Mouse (Mus musculus) spleen, postnatal 36 days (tissue): ENCODE results near the gene Tekt4.

Experiments
- DNase-seq, 2 experiments: peaks; one replicate each; pipeline ENCODE4 v3.0.0; 2022; ENCODE audit warnings: low spot score in 2 of 2, mixed read lengths in 1 of 2

Gene Tekt4

DNA sequence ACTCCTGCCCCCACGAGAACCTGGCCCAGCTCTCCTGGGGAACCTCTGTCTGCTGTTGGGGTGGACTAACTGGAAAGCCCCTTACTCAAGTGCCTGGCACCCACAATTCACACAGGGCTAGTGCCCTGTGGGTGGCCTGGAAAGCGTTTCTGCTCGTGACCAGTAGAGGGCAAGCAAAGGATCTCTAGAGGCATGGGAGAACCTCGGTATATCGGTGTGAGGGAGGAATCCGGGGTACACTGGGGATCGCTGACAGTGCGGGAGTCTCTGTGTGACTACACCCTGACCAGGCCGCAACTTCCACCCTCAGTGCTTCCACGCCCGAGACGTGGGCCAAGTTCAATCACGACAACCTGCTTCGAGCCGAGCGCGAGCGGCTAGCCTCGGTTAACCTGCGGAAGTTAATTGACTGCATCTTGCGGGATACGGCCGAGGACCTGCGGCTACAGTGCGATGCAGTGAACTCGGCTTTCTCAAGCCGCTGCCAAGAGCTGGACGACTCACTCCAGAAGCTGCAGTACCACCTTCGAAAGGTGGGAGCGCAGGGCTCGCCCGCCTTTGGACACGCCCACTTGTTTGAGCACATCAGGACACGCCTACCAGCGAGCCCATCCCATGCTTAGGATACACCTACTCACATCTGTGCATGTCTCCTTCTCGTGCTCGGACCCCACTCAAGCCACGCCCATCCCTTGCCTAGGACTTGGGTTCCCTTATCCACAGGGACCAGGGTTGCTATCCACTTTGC is 20.1 kb downstream of the Tekt4 start:
- peak; percentile 41 to 48 for DNase-seq

DNA sequence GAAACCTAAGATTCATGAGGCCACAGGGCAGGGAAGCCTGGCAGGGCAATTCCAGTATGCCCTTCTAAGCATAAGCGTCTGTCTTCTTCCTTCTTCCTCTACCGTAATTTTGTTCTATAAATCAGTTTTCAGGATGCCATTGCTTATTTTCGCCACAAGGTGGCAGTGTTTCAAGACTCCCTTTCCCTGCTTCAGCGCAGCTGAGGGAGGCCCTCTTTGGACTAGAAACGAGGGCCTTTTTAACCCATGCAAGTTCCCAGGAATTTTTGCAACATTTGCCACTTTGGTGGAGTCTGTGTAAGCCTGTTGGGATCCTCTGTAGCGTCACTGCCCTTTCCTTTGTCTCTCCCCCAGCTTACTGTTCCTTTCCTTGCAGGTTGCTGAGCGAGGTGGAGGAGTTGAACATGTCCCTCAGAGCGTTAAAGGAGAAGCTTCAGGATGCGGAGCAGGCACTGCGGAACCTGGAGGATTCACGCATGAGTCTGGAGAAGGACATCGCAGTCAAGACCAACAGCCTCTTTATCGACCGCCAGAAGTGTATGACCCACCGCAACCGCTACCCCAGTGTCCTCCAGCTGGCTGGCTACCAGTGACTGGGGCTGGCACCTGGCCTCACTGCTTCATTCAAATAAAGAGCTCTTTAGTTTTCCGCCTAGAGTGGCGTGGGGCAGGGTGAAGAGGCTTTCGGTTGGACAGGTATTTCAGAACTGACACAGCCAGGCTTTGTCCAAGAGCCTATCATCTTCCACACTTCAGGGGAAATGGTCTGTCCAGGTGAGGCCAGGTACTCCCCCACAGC is 21.7 kb downstream of the Tekt4 start:
- peak; percentile 9 to 29 for DNase-seq

DNA sequence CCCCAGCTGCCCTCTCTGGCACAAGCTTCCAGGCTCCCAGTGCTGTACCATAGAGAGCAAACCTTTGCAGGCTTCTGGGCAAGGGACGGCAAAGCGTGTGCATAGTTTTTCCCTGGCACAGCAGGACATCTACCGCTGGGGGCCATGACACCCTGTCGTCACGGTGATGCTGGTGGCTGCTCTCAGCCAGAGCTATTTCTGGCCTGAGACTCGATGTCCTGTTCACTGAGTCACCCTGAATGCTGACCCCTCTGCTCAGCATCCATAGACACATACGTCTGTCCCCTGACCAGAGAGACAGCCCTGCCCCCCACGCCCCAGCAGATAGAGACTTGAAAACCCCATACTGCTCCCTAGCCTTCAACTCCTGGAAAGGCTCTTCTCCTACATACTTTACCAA is 25.7 kb downstream of the Tekt4 start:
- no peak for DNase-seq

DNA sequence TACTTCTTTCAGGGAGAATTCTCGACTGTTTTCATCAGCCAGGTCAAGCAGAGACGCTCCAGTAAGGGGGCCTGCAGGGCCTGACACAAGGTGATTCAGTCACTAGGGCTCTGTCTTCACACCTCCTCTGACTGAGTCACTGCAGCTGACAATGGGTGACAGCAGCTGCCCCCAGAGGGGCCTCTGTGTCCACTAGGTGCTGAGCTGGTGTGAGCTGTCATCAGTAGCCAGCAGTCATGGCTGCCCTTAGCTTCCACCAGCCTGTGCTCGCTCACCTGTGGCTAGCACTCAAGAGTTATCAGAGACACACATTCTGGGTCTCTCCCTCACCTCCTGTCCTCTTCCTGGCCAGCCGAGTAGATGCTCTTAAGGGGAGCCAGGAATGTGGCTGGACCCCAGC is 26.4 kb downstream of the Tekt4 start:
- no peak for DNase-seq

DNA sequence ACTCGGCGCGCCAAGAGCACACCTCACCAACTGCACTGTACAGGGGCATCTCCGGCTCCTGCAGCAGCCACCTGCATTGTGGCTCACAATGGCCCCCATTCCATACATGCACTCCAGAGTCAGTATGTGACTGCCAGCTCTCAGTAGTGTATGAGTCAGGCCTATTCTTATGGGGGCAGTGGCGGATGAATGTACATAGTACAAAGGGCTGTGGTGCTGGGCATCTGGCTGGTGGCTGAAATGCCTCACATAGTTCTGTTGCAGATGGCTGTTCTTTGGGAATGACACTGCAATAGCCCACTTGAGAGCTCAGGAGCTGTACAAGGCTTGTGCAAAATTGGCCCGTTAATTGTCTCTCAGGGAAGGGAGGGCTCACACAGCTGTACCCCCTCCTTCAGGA is 27.7 kb downstream of the Tekt4 start:
- DNase-seq, result no peak

DNA sequence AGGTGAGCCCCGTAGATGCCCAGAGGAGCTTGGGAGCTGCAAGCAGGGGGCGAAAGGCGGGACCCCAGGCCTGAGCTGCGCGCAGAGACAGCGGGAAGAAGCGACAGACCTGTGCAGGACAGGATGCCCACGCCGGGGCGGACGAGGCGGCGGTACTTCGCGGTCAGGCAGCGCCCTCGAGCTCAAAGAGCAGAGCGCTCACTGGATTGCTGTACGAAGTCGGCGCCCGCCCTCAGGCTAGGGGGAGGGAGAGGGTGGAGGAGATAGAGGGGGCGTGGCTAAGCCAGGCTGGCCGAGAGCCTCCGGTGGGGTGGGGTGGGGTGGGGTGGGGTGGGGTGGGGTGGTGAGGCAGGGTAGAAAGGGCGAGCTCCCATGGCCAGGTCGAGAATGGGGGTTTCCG is 42.6 kb downstream of the Tekt4 start, which contains the start of gene Sstr5:
Sstr5 (minus strand) TSS at position 276 of the 400 bp plus-strand sequence.
- no peak for DNase-seq

DNA sequence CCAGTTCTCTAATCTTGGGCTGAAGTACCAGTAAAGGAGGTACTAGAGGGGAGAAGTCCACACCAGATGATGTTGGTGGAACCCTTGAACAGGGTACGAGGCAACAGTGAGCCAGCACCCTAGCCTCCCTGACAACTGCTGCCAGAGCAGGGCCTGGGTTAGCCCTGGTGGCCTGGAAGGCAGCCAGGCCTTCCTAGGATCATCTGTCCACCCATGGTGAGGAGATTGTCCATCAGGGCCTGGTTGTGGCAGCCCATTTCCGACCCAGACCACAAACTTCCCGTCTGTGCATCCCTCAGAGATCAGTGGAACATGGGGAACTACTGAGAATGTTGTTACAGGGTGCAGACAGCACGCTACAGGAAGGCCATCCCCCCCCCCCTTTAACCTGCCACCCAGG is 48.2 kb downstream of the Tekt4 start:
- DNase-seq, result no peak

DNA sequence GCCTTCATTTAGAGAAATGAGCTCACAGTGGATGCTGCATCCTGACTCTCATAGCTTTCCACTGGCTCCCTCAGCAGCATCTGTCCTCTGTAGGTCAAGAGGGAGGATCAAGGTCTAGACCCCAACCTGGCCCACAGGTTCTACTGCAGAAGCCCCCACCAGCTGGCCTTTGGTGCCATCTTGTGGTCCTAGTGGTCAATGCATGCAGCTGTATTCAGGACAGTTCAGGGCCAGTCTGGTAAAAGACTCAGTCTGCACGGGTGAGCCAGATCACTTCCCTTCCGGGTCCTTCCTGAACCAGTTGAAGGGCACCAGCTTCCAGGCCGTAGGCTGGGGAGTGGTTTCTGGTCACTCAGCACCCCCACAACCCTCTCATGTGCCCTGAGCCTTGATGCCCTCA is 53.4 kb downstream of the Tekt4 start:
- DNase-seq, result peak; percentile 13 to 15

DNA sequence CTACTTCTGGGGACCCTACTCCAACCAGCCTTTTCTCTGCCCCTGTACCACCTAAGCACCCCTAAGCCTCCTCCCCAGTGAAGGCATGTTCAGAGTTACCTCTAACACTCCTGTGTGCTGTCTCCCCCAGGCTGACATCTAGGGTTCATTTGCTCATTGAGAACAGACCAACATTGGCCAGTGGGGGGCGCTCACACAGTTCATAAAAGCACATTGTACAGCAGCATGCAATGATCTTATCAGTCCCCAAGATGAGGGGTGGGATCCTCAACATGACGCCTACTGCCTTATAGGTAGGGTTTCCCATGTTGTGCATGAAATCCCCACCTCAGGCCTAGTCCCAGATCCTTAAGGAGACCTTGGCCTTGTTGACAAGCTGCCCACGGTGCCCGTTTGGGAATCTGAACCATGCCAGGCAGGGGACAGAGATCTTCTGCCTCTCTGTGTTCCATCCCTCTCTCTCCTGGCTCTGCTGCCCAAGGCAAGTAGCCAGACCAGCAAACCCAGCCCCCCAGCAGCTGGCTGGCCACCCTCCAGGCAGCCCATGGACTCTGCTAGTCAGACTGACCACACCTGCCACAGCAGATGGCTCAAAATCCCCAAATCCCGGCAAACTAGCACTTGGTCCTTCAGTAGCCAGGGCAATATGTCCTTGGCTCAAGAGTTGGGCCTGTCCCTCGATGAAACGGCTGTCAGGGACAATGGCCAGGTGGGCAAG is 54.6 kb downstream of the Tekt4 start:
- no peak for DNase-seq

DNA sequence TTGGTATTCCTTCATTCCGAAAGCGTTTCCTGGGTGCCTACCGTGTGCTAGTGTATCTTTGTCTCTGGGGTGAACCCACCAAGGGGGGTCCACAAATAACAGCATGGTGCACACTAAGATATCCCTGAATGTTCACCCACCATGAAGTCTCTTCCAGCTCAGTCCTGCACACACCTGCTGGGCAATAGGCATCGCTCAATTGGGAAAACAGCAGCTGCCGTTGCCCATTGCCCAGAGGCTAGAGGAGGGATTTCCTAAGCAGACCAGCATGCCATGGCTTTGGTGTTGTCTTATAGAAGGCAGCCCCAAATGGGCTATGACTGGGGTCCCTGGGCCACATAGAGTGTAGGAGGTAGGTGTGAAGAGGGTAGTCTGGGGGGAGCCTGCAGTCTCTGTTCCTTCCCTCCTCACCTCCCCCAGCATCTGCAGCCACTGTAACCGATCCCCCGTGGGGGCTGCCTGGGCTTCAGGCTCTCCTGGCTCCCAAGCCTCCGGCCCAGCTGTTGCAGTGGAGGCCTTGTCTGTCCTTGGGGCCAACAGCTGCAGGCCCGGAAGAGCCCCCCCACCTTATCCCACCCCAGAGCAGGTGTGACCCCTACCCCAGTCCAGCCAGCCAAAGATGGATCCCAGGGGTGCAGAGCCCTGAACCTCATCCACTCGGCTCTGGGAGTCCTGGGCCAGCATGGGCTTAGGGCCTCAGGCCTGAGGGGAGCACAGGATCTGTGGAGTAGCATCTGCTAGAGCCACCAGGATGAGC is 55.8 kb downstream of the Tekt4 start:
- DNase-seq, result no peak

DNA sequence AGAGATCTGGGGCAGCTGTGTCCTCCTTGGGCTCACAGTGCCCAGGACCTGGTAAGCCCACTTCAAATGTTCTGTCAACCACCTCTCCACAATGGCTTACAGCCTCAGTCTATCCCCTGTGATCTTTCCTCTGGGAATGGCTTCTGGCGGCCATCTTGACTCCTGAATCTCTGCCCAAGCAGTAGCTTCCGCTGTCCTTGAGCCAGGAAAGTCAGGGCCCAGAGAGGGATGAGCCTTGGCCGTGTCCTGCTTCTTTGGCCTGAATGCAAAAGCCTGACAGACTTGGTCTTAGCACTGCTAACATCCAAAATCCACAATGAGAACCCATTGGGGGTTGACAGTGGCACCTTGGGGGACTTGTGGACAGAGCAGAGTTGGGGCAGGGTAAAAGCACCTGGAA is 57.5 kb downstream of the Tekt4 start:
- DNase-seq, result no peak

DNA sequence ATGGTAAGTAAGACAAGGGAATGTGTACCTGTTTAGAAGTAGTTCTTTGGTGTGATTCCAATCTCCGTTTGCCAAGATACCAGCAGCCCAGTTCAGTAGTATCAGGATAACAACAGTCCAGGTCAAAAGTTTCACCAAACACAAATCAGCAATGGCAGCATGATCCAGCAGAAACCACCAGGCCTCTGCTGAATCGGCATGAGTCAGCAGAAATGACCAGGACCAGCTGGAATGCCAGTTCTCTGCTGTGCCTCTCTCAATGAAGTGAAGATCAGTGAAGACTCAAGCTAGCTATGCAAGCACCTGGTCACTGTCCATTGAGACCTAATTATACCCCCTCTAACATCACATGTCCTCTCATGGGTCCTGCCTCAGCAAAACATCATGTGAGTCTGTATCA is 59.6 kb downstream of the Tekt4 start:
- DNase-seq, result no peak

DNA sequence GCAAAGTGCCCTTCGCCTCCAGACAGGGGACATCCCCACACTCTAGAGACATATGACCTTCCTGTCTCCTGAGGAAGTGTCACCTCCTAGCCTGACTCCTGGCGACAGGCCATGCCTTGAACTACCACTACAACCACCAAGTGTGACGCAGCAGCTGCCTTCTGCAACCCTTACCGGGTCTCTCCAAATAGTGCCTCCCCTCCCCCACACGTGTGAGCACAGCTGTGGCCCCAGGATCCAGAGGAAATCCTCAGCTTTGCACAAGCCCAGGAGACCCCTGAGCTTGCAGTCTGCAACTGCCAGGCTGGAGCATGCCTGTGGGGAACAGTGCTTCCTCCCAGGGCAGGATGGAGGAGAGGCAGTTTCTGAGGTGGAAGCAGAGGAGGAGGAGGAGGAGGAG is 61.9 kb downstream of the Tekt4 start:
- DNase-seq, result no peak

DNA sequence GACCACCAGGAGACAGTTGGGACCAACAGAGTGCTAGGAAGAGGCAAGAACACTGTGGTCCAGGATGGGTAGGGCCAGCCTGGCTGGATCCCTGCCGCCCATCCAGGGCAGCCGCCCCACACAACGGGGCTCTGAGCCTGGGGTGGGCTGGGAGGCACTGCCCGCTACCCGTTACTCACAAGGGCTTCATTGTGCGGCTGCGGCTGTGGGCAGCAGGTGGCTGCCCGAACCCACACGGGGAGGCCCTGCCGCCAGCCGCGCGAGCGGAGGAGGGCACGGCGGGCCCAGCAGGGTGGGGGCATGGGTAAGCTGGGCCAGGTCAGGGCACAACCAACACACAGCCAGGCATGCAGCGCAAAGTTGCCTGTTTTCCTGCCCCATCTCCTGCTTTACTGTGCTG is 63.7 kb downstream of the Tekt4 start:
- no peak for DNase-seq

DNA sequence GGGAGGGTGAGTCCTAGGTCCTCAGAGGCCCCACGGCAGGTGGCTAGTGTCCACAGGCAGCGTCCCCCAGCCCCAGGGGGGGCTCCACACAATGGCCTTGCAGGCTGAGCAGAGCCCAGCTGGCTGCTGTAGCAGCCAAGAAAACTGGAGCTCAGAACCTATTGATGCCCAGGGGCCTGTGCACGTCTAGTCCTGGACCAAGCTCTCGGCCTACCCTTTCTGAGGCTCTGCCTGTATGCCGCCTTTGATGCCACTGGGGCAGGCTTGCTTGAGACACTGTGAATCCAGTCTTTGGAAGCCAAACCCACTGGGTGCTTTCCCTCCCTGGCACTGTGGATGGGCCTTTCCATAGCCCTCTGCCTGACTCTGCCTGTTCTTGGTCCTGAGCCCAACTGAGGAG is 65.1 kb downstream of the Tekt4 start:
- no peak for DNase-seq

DNA sequence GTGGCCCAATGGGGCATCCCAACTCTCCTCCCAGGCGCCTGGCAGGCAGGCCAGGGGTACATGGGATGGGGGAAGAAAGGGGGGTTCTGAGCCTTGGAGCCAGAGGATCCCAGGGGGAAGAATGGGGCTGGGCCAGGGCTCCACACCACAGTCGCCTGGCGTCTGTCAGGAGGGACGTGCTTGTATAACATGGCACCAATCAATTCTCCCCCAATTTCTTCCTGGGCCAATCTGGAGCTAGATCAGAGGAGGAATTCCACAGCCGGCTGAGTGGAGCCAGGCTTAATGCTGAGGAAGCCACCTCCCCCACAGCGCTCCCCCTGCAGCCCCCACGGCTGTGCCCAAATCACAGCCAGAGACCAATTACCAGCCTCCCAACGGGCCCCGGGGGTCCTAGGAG is 66.1 kb downstream of the Tekt4 start:
- no peak for DNase-seq

DNA sequence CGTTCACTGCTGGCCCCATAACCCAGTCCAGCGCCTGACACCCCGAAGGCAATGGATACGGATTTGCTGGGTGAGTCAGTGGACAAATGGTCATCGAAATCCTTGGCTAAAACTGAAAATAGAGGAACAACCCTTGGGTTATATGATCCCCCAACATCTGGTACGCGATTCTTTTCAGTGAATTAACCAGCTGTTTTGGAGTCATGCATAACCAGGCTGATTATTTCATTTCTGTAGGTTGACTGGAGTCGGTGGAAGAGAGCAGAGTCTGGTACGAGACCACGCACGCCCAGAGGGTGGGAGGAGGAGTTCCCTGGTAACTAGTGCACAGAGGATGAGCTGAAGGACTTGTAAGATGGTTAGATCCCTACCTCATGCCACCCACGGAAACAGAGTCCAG is 67.7 kb downstream of the Tekt4 start:
- DNase-seq, result no peak
